ENCODE assay signal across 8 mouse cellular contexts in the genomic region with DNA sequence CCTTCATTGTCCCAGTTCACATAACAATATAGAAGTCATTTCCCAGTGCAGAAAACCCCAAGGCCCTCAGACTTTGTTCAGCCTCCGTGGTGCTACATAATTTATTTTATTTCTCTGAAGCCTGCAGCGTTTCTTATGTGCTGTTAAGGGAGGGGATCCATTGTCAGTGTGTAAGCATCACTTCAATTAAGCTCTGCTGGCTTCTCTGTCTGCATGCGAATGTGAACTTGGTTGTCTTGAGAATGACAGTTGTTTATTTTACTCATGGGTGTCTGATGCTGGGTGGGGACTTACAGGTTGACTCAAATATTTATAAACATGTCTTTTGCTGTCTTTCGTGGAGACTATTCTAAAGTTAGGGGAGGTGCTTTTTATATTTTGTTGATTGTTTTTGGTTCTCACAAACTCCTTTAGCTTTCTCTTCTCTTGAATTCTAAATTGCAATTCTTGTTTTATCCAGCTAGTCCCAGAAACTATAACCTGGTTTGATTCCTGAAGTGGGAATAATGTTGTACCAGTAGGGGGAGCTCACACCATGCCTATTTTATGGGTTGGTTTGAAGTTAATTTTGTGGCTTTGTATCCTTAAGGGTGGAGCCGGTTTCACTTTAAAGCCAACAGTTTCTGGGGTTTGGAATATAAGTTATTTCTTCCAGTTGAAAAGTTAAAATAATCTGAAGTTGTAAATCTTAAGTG.
DNase-seq lines count a peak whose midpoint lies in the region; ATAC-seq and TF ChIP-seq lines count a peak whose summit lies in the region.

No protein-coding gene starts in this region.

- peak; percentile 9 for DNase-seq in ovary, adult 18-20 months (ENCODE audit: low spot score)
- no peak for DNase-seq in ovary, postnatal 10 days (ENCODE audit: low spot score)
- peak; percentile 33 for DNase-seq in hindbrain, embryonic 10.5 days (ENCODE audit: low spot score)
- peak; percentile 73 to 82 for DNase-seq in layer of hippocampus, adult 2 months (ENCODE audit: low spot score in 2 of 2)
- peak; percentile 90 for DNase-seq in lung, postnatal 36 days
- DNase-seq in thymus, postnatal 0 days (ENCODE audit: low spot score) = peak; percentile 69

- 53% methylated on average over 5 of the region's 5 CpGs for WGBS in forebrain, embryonic 12.5 days
- 54% methylated on average over 5 of the region's 5 CpGs for WGBS in hindbrain, embryonic 10.5 days

- H3K9ac ChIP-seq in forebrain, embryonic 12.5 days = no peak overlapping the region

- TF ChIP-seq CTCF in layer of hippocampus, adult 2 months (conservative IDR thresholded peaks at IDR 0.05) = peak; percentile 92

- no peak overlapping the region for H3K4me3 ChIP-seq in forebrain, embryonic 12.5 days (replicated peaks)
- H3K4me3 ChIP-seq in hindbrain, embryonic 10.5 days = no peak overlapping the region
- peak overlapping the region; percentile 19; the same call in 1 of the 2 replicates for H3K4me3 ChIP-seq in layer of hippocampus, adult 2 months

- no peak overlapping the region for H3K27ac ChIP-seq in forebrain, embryonic 12.5 days
- H3K27ac ChIP-seq in hindbrain, embryonic 10.5 days = no peak overlapping the region
- peak overlapping the region; percentile 62 for H3K27ac ChIP-seq in layer of hippocampus, adult 2 months

- H3K36me3 ChIP-seq in forebrain, embryonic 12.5 days (replicated peaks) = no peaks in the 10 kb centered on the region
- no peaks in the 10 kb centered on the region for H3K36me3 ChIP-seq in hindbrain, embryonic 10.5 days

- H3K27me3 ChIP-seq in forebrain, embryonic 12.5 days = no peaks in the 10 kb centered on the region
- no peaks in the 10 kb centered on the region for H3K27me3 ChIP-seq in hindbrain, embryonic 10.5 days (ENCODE audit: insufficient read depth, poor library complexity, severe bottlenecking)

- H3K4me2 ChIP-seq in forebrain, embryonic 12.5 days = no peak overlapping the region

- no peaks in the 10 kb centered on the region for H3K4me1 ChIP-seq in forebrain, embryonic 12.5 days
- H3K4me1 ChIP-seq in hindbrain, embryonic 10.5 days (replicated peaks) = no peaks in the 10 kb centered on the region

- no peaks in the 10 kb centered on the region for H3K9me3 ChIP-seq in forebrain, embryonic 12.5 days
- H3K9me3 ChIP-seq in hindbrain, embryonic 10.5 days = no peaks in the 10 kb centered on the region

- peak; percentile 74 for ATAC-seq in cerebellum, adult (ENCODE audit: insufficient number of reproducible peaks, low FRiP score, low TSS enrichment)
- 0 out of 2 replicates have a peak, but pooled peaks have one; percentile 58 for ATAC-seq in forebrain, embryonic 12.5 days (ENCODE audit: low FRiP score)
